Mouse (Mus musculus) neutrophil, adult 5-6 weeks (primary cell): ENCODE measurements around the gene Lias. TPM values are rescaled to one million over a fixed set of nuclear protein-coding genes. Genes with fewer than 3 reads are reported as not detected.

Experiments
- ATAC-seq: fragments of 151-379, 151-347 bp; 2 replicates; pipeline ENCODE4 v1.8.0; 2017; ENCODE audit warnings: mild to moderate bottlenecking, moderate TSS enrichment; ENCODE audit not compliant: insufficient number of reproducible peaks, poor library complexity, low FRiP score, severe bottlenecking; ENCODE audit errors: extremely low read depth
- total RNA-seq: library from RNA; stranded (forward); fragments of 200-1000 nt; gene quantifications from 2 replicates; pipeline ENCODE4 v1.2.3, GENCODE M21; 2017

Gene Lias
- total RNA-seq, 1 experiment from 2014 or later: 66.2 TPM

DNA sequence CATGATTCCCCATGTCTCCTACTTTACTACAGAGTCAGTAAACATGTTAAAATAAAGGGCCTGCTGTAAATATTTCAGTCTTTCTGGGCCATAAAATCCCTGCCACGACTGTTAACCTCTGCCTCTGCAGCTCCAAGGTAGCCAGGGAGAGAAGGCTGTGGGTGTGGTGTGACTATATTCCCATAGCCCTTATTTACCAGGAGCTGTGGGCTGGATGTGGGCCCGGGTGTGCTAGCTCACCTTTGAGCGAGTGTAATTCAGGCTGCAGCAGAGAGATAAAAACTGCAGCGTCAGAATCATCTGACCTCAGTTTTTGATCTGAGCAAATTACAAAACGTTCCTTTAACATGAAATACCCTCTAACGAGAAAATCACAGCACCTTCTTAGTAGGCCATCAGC lies 29.5 kb downstream of the Lias start:
- no peak for ATAC-seq

DNA sequence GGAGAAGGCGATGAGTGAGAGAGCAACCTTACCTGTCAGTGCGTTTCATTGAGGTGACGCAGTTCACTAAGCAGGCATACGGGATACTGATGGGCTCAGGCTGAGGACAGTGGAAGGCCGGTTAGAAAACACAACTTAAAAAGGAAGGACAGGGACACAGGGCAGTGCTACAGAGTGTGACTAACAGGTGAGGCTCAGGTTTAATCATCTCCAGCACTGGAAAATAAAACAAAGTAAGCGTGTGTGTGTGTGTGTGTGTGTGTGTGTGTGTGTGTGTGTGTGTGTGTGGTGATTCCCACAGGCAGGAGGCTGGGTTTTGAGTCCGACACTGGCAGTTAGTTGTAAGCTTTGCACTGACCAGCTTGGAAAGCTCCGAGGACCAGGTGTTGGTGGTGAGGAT lies 31.5 kb downstream of the Lias start:
- ATAC-seq: no peak

DNA sequence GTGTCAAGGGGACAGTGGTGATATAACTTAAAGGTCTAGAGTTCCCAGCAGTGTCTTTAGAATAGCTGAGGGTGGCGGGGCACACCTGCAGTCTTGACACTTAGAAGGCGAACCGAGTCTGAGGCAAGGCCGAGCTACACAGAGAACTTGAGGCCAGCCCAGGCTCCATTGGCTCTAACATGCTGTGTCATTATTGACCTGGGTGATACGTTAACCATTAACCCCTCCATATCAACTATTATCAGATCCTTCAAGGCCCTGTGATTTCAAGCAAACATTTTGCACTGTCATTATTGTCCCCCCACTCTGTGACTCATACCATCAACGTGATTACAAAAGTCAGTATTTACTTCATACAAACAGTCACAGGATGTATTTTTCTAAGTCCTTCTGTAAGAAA lies 32.9 kb downstream of the Lias start:
- ATAC-seq: no peak

DNA sequence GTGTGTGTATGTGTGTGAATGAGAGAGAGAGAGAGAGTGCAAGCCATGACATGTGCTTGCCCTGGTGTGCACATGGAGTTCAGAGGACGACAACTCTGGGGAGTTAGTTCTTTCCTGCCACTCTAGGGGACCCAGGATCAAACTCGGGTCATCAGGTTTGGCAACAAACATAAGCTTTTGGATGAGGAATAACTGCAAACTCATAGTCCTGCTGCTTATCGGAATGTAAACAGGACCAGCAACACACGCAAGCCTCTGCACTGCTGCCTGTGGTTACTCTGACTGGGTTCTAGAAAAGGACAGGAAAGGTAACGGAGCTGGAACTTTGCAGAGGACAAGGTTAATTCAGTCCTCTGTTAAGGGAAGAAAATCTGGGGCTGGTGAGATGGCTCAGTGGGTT lies 34.0 kb downstream of the Lias start:
- ATAC-seq: no peak

DNA sequence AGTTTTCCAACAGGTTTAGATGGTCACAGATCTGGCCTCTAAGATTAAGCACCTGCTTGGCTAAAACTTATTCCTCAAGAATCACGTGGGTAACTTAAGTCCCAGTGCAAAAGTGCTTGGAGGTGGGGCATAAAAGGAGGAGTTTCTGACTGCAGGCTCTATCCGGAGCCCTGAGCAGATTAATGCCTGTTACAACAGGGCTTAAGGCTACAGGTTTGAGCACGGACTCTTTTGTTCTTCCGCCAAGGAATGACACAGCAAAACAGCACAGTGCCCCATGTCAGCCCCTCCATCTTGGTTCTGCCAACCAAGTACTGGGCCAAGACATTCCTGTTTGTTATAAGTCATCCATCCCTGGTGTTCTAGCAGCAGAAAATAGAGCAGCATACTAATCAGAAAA lies 37.0 kb downstream of the Lias start:
- ATAC-seq: no peak

DNA sequence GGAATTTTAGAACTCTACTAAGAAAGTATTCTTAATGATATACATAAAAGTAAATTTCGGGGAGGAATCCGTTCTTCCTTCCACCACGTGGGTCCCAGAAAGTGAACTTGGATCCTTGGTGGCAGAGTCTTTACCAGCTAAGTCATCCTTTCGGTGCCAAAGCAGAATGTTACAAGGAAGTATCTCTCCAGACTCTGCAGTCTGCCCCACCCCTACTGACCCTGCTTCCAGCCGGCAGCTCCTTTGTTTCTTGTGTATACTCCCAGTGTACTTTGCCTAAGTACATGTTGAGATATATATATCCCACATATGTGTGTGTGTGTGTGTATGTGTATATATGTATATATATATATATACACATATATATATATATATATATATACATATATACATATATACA lies 38.1 kb downstream of the Lias start:
- ATAC-seq: no peak

DNA sequence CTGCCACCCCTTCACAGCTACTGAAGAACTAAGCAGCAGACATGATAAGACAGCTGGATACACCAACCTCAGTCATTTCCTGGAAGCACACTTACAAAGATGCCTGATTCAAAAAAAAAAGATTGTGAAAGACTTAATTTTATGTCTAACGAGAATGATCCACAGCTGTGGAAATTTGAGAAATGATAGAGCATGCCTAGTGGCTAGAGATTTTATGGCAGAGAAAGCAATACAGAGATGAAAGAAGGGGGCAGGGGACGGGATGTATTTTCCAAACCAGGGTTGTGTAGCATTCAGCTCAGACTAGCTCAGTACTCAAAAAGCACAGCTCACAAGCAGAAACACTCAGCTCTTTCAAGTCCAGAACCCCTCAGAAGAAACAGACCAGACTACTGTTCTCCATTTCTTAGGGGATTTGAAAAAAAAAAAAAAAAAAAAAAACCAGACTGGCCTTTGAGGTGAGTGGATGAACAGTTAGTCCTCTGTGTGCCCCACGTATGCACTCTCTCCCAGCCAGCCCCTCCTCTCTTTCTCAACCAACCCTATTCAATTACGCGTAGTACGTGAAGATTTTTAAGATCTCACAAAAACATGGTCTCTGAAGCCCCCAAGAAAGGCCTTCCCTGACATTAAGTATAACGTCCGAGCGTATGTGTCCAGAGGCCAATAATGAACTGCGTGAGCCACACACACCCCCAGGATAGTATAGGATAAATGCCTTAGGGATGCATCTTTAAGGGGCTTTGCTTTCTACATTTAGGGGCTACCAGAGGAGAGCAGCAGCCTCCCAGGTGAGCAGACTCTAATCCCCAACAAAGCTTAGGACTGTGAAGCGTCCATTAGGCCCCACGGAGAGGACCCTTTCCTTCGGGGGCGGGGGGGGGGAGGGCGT lies 43.4 kb downstream of the Lias start:
- no peak for ATAC-seq

DNA sequence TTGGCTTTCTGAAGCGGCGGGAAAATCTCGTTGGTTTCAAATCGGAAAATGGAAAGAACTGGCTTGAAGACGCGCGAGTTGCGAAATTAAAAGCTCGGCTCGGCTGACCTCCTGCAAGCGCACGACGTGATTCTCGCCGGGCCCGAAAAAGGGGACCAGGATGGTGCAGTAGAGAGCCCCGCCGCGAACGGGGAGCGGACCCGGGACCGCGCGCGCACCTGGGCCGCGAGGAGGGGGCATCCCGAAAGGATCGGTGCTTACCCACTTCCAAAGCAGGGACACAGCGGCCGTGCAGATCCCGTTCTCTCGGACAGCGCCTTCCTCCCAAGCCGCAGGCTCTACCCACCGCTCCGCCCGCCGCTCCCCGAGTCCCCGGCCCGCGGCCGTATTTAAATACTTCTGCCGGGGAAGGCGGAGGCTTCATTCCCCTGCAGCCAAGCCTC lies 44.1 kb downstream of the Lias start:
- no peak for ATAC-seq

DNA sequence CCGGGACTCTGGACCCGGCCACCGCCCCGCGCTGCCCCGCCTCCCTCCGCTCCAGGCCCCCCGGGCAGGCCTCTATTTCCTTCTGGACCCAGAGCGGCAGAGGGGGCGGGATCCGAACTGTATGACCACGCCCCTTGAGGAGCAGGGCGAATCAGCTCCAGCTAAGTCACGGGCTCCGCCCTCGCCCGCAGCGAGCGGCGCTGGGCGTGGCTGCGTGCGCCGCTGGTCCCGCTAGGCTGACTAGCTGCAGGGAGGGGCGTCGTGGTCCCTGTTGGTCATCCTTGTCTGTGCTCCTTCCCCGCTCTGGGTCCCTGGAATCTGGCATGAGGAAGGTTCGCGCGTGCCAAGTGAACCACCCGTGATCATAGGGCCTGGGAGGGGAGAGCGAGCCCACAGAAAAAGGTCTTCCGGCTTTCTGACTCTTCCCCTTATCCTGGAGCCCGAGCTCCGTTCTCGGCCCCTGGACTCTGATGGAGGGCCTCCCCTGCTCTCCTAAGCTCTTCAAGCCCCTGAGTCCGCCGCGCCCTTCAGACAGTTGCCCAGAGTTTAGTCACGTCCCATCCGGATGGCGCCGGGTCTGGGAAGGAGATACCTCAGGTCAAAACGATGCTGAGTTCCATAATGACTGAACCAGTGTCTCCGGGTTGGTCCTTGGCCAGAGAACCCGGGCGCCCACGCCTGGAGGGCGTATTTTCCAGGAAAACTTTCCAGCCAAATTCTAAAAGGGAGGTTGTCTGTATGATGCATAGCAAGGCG lies 44.7 kb downstream of the Lias start, which contains the start of gene Ugdh:
Gene Ugdh (minus strand): TSS at position 144 of the 756 bp plus-strand sequence.
- ATAC-seq: peak; percentile 96

DNA sequence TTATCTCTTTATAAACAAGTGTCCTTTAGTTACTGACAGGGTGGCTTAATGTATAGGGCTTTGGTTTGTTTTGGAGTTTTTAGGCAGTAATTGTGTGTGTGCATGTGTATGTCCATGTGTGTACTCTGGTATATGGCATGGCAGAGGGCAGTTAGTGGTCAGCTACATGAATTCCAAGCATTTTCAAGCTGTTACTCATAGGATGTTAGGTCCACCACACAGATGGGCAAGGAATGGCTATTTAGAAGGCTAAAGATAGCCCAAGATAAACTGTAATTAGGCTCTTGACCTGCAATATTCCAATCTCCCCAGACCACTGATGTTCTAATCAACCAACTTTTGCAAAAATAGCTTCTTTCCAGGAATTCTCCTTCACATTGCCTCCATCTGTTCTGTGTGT lies 46.7 kb downstream of the Lias start:
- no peak for ATAC-seq

DNA sequence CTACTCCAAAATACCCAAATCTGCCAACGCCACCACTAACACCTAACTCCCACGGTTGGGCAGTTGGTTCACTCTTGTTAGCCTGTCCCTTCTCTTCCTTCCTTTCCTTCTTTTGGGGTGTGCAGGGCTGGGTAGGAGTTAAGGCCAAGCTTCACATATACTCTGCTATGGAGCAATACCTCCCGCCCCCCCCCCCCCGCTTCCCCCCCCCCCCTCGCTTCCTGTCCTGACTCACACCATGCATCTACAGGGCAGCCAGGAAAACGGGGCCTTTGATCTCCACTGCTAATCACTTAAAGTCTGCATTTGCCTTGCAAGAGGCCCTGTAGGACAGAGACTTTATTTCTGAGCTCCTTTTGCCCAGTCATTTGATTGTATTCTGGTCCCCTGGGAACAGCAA lies 53.7 kb downstream of the Lias start:
- peak; percentile 36; the same call in 1 of the 2 replicates for ATAC-seq

DNA sequence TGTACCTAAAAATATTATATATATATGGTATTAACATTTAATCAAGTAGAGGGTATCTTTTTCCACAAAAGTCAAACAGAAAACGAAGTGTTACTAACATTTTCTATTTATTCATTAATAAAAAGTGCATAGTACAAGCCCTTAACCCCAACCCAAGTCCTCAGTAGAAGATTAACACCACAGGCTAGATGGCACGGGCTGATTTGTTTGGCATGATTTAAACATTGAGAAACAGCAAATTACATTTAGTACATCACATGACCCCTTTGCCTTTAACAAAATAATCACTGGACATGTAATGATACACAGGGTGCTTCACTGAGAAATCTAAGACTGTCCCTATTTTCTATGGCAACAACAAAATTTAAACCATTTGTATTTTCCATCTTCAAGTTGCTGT lies 55.5 kb downstream of the Lias start:
- ATAC-seq: no peak

DNA sequence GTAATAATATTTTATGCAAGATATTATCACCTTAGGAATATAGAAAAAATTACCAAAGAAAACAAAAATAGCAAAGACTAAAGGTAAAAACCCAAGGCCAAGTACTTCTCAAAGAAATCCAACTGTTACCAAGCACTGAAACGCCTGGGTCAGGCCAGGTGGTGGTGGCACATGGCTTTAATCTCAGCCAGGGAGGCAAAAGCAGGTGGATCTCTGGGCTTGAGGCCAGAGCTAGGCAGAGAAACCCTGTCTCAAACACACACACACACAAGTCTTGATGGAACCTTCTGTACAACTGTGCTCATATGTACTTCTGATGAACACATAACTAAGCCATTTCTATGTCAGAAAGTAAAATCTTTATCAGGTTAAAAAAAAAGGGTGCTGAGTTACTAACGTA lies 56.5 kb downstream of the Lias start:
- ATAC-seq: no peak

DNA sequence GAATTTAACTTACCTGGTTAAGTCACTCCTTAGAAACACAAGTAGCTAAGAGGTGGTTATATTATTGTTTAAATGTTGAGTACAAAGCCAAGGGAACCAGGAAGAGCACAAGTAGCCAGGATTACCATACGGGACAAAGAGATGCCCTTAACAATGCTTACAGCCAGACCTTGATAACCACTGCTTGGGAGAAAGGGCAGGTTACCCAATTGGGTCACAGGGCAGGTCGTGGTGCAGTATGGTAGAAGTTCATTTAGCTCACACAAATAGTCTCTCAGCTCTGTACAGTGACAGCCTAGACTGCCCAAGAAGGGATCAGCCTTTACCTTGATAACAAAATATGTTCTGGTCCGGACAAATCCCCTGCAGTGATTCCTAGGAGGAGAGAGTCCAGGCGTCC lies 57.6 kb downstream of the Lias start:
- no peak for ATAC-seq

DNA sequence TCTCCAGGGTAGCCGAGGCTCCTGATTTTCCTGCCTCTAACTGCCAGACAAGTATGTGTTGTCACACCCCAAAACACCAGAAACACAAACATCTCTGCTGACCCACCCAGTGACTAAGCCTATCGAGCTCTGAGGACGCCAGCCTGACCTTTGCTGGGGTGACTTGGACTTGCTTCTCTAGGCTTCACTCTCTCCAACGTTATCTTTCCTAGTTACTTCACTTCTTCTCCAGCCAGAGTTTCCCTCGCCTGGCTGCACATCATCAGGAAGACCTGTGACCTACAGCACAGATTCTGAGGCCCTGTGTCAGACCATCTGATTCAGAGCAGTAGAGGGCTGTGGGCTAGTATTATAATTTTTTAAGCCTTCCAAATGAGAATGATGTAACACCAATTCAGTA lies 63.5 kb downstream of the Lias start:
- no peak for ATAC-seq

DNA sequence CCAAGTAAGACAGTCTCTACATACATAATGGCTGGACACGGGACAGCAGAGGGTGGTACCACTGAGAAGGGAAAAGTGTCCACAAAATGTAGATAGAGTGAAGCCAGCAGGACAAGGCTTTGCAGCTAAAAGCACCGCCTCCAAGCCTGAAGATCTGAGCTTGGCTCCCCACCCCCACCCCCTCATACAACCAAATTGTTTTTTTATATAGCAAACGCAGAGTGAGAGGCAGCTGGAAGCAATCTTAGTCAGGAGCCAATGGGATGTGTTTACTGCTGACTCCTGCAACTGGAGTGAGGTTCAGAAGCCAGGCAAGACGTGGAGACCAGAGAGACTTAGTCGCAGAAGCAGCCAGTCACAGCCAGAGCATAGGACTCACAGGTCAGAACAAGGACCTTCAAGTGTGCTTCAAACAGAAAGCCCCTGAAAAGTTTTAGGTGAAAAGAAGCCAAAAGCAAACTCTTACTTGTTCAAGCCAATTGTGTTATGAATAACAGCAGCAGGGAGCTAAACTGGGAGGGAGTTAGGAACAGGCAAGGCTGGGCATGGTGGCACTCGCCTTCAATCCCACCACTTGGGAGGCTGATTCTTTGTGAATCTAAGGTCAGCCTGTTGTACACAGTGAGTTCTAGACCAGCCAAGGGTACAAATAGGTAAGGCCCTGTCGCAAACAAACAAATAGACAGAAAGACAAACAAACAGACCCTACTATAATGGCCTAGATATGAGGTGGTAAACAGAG lies 66.0 kb downstream of the Lias start:
- no peak for ATAC-seq

DNA sequence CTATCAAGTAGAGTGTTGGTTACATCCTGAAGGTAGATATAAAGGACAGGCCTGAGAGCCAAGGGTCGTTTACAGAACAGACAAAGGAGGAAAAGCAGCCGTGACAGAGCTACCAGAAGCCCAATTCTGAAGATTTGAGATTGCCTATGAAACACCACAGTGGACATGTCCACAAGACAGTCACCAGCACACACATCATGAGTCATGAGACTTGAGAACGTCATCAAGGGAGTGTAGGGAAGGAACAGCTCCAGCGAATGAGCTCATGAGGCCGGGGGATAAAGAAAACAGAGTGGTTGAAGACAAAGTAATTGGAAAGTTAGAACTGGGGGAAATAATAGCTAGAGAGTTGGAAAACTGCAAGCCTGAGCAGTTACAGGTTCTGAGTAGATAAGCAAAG lies 66.5 kb downstream of the Lias start:
- no peak for ATAC-seq

DNA sequence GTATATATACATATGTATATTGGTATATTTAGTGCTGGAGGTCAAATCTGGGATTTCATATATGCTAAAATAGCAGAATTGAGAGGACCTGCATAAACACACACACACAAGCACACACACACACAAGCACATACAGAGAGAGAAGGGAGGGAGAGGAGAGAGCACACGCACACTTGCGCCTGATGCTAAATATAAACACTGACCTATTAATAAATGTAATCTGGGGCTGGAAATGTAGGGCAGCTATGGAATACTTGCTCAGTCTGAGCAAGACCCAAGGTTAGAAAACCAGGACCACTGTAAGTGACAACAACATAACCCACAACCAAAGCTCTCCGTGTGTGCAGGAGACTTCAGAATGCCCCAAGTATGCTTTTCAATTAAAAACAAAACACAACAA lies 68.2 kb downstream of the Lias start:
- no peak for ATAC-seq
